Mouse (Mus musculus) left cerebral cortex, postnatal 4 days (tissue): ENCODE data around the gene Slc35b4. TPM values are rescaled to one million over a fixed set of nuclear protein-coding genes. Genes with fewer than 3 reads are reported as not detected.

Experiments
- DNase-seq: peaks from one replicate; pipeline ENCODE4 v3.0.0-alpha.2; 2022
- intact Hi-C: fragments of 180-260 bp; cut with DNase I; formaldehyde crosslinking; loops from one replicate; pipeline ENCODE4 v1.15.1; 2025
- total RNA-seq, 2 experiments: library from RNA; stranded (reverse); gene quantifications; 2 replicates each; pipeline ENCODE4 v1.2.3; 2021

Slc35b4 gene
- total RNA-seq, 2 experiments from 2014 or later = 35.8 to 36.9 TPM

DNA sequence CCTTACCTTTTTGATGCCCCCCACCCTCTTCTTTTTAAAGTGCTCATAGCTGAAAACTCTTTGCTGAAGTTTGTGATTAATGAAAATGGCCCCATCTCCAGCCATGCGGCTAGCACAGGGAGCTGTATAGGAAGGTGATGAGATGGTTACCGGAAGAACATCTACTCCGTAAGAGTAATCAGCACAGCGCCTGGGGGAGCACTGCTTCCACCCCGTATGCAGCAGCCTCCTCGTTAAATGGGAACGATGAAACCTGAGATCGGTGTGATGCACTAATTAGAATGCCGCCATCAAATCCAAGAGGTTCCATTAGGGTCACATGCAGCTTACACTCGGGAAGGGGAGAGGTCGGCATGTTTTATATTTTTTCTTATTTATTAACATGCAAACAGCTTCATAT, 34.0 kb downstream of the Slc35b4 start:
- no peak for DNase-seq
- intact Hi-C loops = no loop called here

- DNase-seq = no peak
- intact Hi-C loops = no loop called here
Observed at GRCm38 (mm10) chr6:34138366-34138765, 38.5 kb downstream of the Slc35b4 start.

DNA sequence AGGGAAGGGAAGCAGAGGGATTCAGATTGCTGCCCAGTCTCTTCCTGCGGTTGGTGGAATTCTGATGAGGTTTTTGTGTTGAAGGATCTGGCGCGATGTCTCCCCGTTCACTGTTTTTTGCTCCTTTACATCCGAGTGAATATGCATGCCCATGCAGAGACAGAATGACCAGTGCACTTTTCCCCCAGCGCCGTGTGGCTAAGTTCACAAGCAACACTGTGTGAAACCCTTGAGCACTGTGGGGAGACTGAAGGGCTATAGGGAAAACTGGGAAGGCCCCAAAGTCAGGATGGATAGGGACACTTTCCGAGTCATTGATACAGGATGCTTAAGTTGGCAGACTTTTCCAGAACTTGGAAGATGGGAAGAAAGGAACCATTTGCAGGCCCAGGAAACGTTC, 44.5 kb downstream of the Slc35b4 start:
- intact Hi-C loops = no loop called here
- DNase-seq = no peak

DNA sequence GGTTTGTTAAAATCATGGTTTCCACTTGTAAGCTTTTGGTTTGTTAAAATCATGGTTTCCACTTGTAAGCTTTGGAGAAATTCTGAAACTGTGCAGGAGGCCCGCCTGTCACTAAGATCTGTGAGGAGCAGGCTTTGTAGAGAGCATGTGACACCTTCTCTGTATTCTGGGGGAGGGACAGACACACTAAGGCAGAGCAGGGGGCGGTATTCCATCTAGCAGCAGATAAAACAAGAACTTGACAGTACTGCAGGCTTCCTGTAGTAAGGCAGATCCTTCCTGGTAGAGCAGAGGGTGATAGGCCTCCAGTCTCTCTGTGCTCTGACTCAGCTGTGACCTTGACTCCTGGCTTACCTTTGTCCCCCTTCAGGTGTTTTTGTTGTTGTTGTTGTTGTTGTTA, 47.6 kb downstream of the Slc35b4 start:
- intact Hi-C loops = no loop called here
- DNase-seq = no peak

- intact Hi-C loops = no loop called here
- no peak for DNase-seq
Observed at GRCm38 (mm10) chr6:34124401-34124800, 52.5 kb downstream of the Slc35b4 start.

DNA sequence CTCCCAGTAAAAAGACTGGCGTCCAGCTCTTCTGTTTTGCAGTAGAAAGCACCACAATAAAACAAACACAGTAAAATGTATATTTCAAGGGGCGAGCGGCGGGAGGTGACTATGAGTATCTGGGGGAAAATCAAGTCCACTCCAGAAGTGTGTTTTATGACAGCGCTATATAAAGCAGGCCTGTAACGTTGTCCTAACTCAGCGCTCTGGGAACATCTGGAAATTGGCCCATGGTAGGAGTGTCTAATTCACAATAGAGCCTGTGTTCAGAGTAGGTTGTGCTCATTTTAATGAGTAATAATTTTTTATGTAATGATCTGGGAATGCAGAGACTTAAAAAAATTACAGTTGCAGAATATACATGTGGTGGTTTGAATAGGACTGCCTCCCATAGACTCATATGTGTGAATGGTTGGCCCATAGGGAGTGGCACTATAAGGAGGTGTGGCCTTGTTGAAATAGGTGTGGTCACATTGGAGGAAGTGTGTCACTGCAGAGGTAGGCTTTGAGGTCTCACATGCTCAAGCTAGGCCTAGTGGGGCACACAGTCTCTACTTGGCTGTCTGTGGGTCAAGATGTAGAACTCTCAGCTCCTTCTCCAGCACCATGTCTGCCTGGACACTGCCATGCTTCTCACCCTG, 60.0 kb downstream of the Slc35b4 start:
- DNase-seq = no peak
- intact Hi-C loops = no loop called here

DNA sequence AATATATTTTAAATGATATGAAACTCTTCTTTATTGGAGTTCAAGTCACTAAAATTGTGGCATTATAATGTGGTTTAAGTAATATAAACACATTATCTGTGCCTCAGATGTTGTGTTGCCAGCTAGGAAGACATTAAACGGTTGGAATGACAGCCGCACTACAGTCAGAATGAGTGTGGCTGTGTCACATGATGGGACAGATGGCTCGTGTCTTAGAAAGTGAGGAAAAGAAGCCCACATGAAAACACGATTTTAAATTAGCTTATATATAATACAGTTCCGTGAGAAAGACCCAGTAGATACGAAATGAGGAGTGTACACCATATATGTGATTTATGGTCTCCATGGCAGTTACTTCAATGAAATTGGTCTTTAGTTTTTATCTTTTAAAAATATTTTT, 65.5 kb downstream of the Slc35b4 start:
- DNase-seq = no peak
- intact Hi-C loops = no loop called here

DNA sequence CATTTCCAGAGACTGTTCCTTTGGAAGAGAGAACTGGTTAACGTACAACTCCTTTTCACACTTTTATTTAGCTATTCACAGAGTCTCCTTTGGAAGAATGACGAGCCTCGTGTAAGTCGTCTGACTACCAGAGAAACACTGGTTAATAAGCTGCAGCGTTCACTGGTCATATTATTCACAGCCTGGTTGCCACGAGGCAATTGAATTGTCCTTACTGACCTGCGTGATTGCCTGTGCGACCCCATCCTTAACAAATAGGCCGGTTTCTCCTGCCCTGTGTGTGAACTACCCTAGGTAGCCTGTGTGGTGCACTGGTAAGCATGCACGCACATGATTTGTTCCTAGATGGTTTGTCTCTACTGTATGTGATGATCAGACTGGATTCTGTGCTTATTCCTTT, 66.3 kb downstream of the Slc35b4 start:
- intact Hi-C loops = no loop called here
- no peak for DNase-seq

Other genes starting within 250 kb of the Slc35b4 start
- 1 to 10 TPM; 2.2 to 2.5 TPM for gene Lrguk, start 147.7 kb downstream of the Slc35b4 start, total RNA-seq
- gene Akr1b3, start 140.4 kb upstream of the Slc35b4 start, total RNA-seq = 10 to 100 TPM; 56.1 to 59.4 TPM
- gene Akr1b8, start 177.0 kb upstream of the Slc35b4 start, total RNA-seq = 1 to 10 TPM in 1 of 2 experiments, under 1 TPM in 1; 0.28 to 1.2 TPM
- gene Akr1b10, start 207.1 kb upstream of the Slc35b4 start, total RNA-seq = 10 to 100 TPM in 1 of 2 experiments, 1 to 10 TPM in 1; 9.0 to 10.3 TPM
- gene Akr1b7, start 235.2 kb upstream of the Slc35b4 start, total RNA-seq = not detected